In the genomic region with DNA sequence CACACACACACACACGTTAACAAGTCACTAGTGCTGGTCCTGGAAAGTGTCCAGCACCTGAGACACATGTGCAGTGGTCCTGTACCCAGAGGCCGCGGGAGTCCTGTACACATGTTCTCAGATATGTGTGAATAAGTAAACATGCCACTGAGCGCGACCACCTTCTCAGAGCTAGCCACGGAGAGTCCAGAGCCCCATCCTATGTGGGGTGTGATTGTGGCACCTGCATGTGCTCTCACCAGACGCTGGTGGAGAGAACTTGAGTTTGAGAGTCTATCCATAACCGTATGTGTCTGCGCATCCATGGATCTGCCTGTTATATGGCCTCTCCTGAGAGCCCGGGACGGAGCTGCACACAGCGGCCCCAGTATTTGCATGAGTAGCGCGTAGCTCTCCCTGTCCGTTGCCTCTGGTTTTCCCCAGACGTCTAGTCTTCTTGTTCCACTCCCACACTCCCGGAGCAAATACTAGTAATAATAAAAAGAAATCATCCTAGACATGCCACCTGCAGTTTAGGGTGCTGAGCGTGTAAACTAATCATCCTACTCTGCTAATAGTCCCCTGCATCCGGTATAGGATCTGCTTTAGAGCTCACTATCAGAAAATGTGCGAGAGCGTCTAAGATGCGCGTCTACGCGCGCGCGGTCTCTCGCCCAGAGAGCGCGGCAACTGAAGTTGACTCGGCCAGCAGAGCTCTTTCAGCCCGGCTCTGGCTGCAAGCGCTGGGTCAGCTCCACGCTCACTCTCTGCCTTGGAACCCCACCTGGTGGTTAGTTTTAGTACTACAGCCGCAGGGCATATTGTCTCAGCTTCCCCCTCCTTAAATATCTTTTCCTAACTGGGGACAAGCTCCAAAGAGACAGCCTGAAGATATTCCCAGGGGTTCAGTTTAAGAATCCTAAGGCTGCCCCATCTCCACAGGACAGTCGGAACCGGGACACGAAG, we compare ENCODE assay signal across 8 mouse cellular contexts. TPM values are rescaled to one million over a fixed set of nuclear protein-coding genes. Genes with fewer than 3 reads are reported as not detected.
DNase-seq lines count a peak whose midpoint lies in the region; ATAC-seq and TF ChIP-seq lines count a peak whose summit lies in the region.

No protein-coding gene starts in this region.

- H3K9me3 ChIP-seq in forebrain, embryonic 12.5 days: no peaks in the 10 kb centered on the region
- no peaks in the 10 kb centered on the region for H3K9me3 ChIP-seq in heart, postnatal 0 days (replicated peaks; ENCODE audit: control insufficient read depth, low read length)
- no peaks in the 10 kb centered on the region for H3K9me3 ChIP-seq in liver, embryonic 15.5 days (replicated peaks)
- no peaks in the 10 kb centered on the region for H3K9me3 ChIP-seq in neural tube, embryonic 15.5 days (replicated peaks)

- DNase-seq in ES-CJ7 (ENCODE audit: low read depth, low spot score): peak; percentile 90
- DNase-seq in c-Kit-positive CD71-positive TER-119-positive erythroid progenitor cells, embryonic 14.5 days (ENCODE audit: low spot score): peak; percentile 48
- peak; percentile 74 for DNase-seq in heart, postnatal 0 days (ENCODE audit: low spot score)
- peak; percentile 87 to 95 for DNase-seq in kidney, postnatal 36 days
- DNase-seq in testis, postnatal 14 days (ENCODE audit: low spot score): peak; percentile 82

- 3% methylated on average over 39 of the region's 39 CpGs for WGBS in forebrain, embryonic 12.5 days
- 4% methylated on average over 39 of the region's 39 CpGs for WGBS in heart, postnatal 0 days
- 4% methylated on average over 39 of the region's 39 CpGs for WGBS in liver, embryonic 15.5 days (ENCODE audit: insufficient replicate concordance)
- WGBS in neural tube, embryonic 15.5 days: 2% methylated on average over 39 of the region's 39 CpGs

- TF ChIP-seq CTCF in heart, postnatal 0 days (IDR thresholded peaks at IDR 0.05; ENCODE audit: low read depth): peak; percentile 95

- peak overlapping the region; percentile 47 for H3K4me3 ChIP-seq in forebrain, embryonic 12.5 days (replicated peaks)
- H3K4me3 ChIP-seq in heart, postnatal 0 days (ENCODE audit: low read depth, low read length): peak overlapping the region; percentile 8; the same call in 1 of the 2 replicates
- H3K4me3 ChIP-seq in liver, embryonic 15.5 days (replicated peaks): no peak overlapping the region
- H3K4me3 ChIP-seq in neural tube, embryonic 15.5 days (replicated peaks): peak overlapping the region; percentile 49; the same call in 1 of the 2 replicates

- peaks cover 62% of the 10 kb centered on the region for H3K4me1 ChIP-seq in forebrain, embryonic 12.5 days
- H3K4me1 ChIP-seq in heart, postnatal 0 days (ENCODE audit: control insufficient read depth, insufficient read depth): peaks cover 13% of the 10 kb centered on the region
- peaks cover 17% of the 10 kb centered on the region for H3K4me1 ChIP-seq in liver, embryonic 15.5 days (replicated peaks)
- peaks cover 51% of the 10 kb centered on the region for H3K4me1 ChIP-seq in neural tube, embryonic 15.5 days

- H3K27me3 ChIP-seq in forebrain, embryonic 12.5 days: peaks cover 89% of the 10 kb centered on the region
- peaks cover 53% of the 10 kb centered on the region for H3K27me3 ChIP-seq in heart, postnatal 0 days (ENCODE audit: control insufficient read depth, insufficient read depth, low read length)
- H3K27me3 ChIP-seq in liver, embryonic 15.5 days: peaks cover 77% of the 10 kb centered on the region
- peaks cover 64% of the 10 kb centered on the region for H3K27me3 ChIP-seq in neural tube, embryonic 15.5 days (replicated peaks)

- TF ChIP-seq EP300 in heart, postnatal 0 days (IDR thresholded peaks at IDR 0.05; ENCODE audit: low read depth): no peak

- no peaks in the 10 kb centered on the region for H3K36me3 ChIP-seq in forebrain, embryonic 12.5 days (replicated peaks)
- no peaks in the 10 kb centered on the region for H3K36me3 ChIP-seq in heart, postnatal 0 days (replicated peaks; ENCODE audit: control insufficient read depth, insufficient read depth, low read length)
- no peaks in the 10 kb centered on the region for H3K36me3 ChIP-seq in liver, embryonic 15.5 days (replicated peaks)
- H3K36me3 ChIP-seq in neural tube, embryonic 15.5 days: no peaks in the 10 kb centered on the region

- H3K4me2 ChIP-seq in forebrain, embryonic 12.5 days: peak overlapping the region; percentile 91
- H3K4me2 ChIP-seq in heart, postnatal 0 days (ENCODE audit: low read depth, low read length): peak overlapping the region; percentile 45
- peak overlapping the region; percentile 8; the same call in 1 of the 2 replicates for H3K4me2 ChIP-seq in liver, embryonic 15.5 days
- H3K4me2 ChIP-seq in neural tube, embryonic 15.5 days: peak overlapping the region; percentile 94

- ATAC-seq in forebrain, embryonic 12.5 days (ENCODE audit: low FRiP score): peak; percentile 72
- peak; percentile 75 for ATAC-seq in heart, postnatal 0 days (ENCODE audit: insufficient read depth, low read depth)
- ATAC-seq in liver, embryonic 15.5 days (ENCODE audit: insufficient read depth): peak; percentile 31; the same call in 1 of the 2 replicates
- ATAC-seq in neural tube, embryonic 15.5 days (ENCODE audit: low FRiP score): peak; percentile 79; the same call in 1 of the 2 replicates

- no peak overlapping the region for H3K9ac ChIP-seq in forebrain, embryonic 12.5 days
- no peak overlapping the region for H3K9ac ChIP-seq in heart, postnatal 0 days (replicated peaks; ENCODE audit: low read depth, low read length)
- H3K9ac ChIP-seq in liver, embryonic 15.5 days: no peak overlapping the region
- no peak overlapping the region for H3K9ac ChIP-seq in neural tube, embryonic 15.5 days (replicated peaks)

- no peak overlapping the region for H3K27ac ChIP-seq in forebrain, embryonic 12.5 days
- H3K27ac ChIP-seq in heart, postnatal 0 days (ENCODE audit: low read depth): no peak overlapping the region
- H3K27ac ChIP-seq in liver, embryonic 15.5 days (replicated peaks): no peak overlapping the region
- H3K27ac ChIP-seq in neural tube, embryonic 15.5 days (replicated peaks): no peak overlapping the region

RNA-seq across cellular contexts. Expression of a gene that starts 3.7 kb away (rescaled TPM):
- 1.4 and 1.9 TPM in 2 replicates for polyA plus RNA-seq in forebrain, embryonic 12.5 days (2016; fragmentation: Nextera tagmentation; extraction: Ambion mirVana)
- 2.9 TPM in 1 of 2 replicates, not detected in the other for total RNA-seq in heart, postnatal 0 days (2014; rRNA removed; ENCODE audit: low replicate concordance)
- polyA plus RNA-seq in heart, postnatal 0 days (2015; fragmentation: Nextera tagmentation; extraction: Ambion mirVana): 0.40 and 0.46 TPM in 2 replicates
- 0.05 and 0.09 TPM in 2 replicates for polyA plus RNA-seq in liver, embryonic 15.5 days (2015; fragmentation: Nextera tagmentation; extraction: Ambion mirVana)
- 10.2 and 11.6 TPM in 2 replicates for polyA plus RNA-seq in neural tube, embryonic 15.5 days (2015; fragmentation: Nextera tagmentation; extraction: Ambion mirVana)

Comparison
In these comparisons a context has a peak if more than half of its experiments do, and no peak if none do; other contexts are left out.
1. H3K4me2 ChIP-seq: peak in every context shown above with its lines; median percentile 94 in neural tube, embryonic 15.5 days; 91 in forebrain, embryonic 12.5 days; 45 in heart, postnatal 0 days; 8 in liver, embryonic 15.5 days.